Mouse (Mus musculus): ENCODE measurements around the gene Olfr571. TPM values are rescaled to one million over a fixed set of nuclear protein-coding genes. Genes with fewer than 3 reads are reported as not detected.

Olfr571 gene
- total and polyA plus RNA-seq, 2 experiments = not detected

- TF ChIP-seq POLR2A (IDR thresholded peaks at IDR 0.05; ENCODE audit: extremely low read depth, insufficient read depth, low read length) = no peak
- TF ChIP-seq CTCF (IDR thresholded peaks at IDR 0.05; ENCODE audit: low read depth, low read length) = no peak
- no peak for DNase-seq (ENCODE audit: extremely low read depth, low read depth, low spot score)
- Histone ChIP-seq H3K79me2 (ENCODE audit: control insufficient read depth, insufficient read depth, low read length) (no peaks in the 10 kb centered on the region), H3K9ac (ENCODE audit: low read depth, low read length) (no peak overlapping the region), H3K36me3 (ENCODE audit: control insufficient read depth, insufficient read depth, low read length) (no peaks in the 10 kb centered on the region), H3K4me1 (ENCODE audit: control insufficient read depth, insufficient read depth, low read length) (no peaks in the 10 kb centered on the region), H3K27ac (replicated peaks; ENCODE audit: insufficient read depth, low read depth, low read length) (no peak overlapping the region), H3K4me3 (ENCODE audit: insufficient read depth, low read depth, low read length) (no peak overlapping the region), H3K27me3 (ENCODE audit: control insufficient read depth, insufficient read depth, low read length) (no peaks in the 10 kb centered on the region)
- 82% methylated on average over 1 of the region's 1 CpGs for WGBS
These were observed 26.1 kb upstream of the Olfr571 start for GRCm38 (mm10) chr7:102943417-102943816.

DNA sequence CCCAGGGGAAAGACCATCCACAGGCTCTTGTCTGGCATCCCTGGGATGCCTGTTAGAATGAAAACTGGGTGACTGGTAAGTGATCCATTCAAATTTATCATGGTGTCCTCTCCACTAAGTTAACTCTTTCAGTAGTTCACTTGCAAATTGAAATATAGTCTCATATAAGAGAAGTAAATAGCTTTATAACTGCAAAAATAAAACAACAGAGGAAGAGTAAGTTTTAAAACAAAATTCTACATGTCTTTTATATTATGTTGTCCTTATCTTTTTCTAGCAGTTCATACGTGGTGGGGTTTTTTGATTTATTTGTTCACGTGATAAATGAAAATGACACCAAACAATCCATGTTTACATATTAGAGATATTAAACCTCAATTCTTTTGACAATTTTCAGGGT is 25.1 kb upstream of the Olfr571 start, which contains the start of gene Olfr573-ps1:
Gene Olfr573-ps1, minus strand, starts transcription at position 101 of the 400 bp plus-strand sequence.
- Histone ChIP-seq H3K4me1 (ENCODE audit: control insufficient read depth, insufficient read depth, low read length) (no peaks in the 10 kb centered on the region), H3K27ac (replicated peaks; ENCODE audit: insufficient read depth, low read depth, low read length) (no peak within 1 kb of the TSS), H3K9ac (ENCODE audit: low read depth, low read length) (no peak within 1 kb of the TSS), H3K36me3 (ENCODE audit: control insufficient read depth, insufficient read depth, low read length) (no peaks in the 10 kb centered on the region), H3K4me3 (ENCODE audit: insufficient read depth, low read depth, low read length) (no peak within 1 kb of the TSS), H3K27me3 (ENCODE audit: control insufficient read depth, insufficient read depth, low read length) (no peaks in the 10 kb centered on the region), H3K79me2 (ENCODE audit: control insufficient read depth, insufficient read depth, low read length) (no peaks in the 10 kb centered on the region)
- 79% methylated on average over 2 of the region's 2 CpGs for WGBS
- TF ChIP-seq CTCF (IDR thresholded peaks at IDR 0.05; ENCODE audit: low read depth, low read length) (no peak), POLR2A (IDR thresholded peaks at IDR 0.05; ENCODE audit: extremely low read depth, insufficient read depth, low read length) (no peak)
- DNase-seq (ENCODE audit: extremely low read depth, low read depth, low spot score) = no peak

- Histone ChIP-seq H3K27me3 (ENCODE audit: control insufficient read depth, insufficient read depth, low read length) (no peaks in the 10 kb centered on the region), H3K36me3 (ENCODE audit: control insufficient read depth, insufficient read depth, low read length) (no peaks in the 10 kb centered on the region), H3K27ac (replicated peaks; ENCODE audit: insufficient read depth, low read depth, low read length) (no peak overlapping the region), H3K4me1 (ENCODE audit: control insufficient read depth, insufficient read depth, low read length) (no peaks in the 10 kb centered on the region), H3K79me2 (ENCODE audit: control insufficient read depth, insufficient read depth, low read length) (no peaks in the 10 kb centered on the region), H3K9ac (ENCODE audit: low read depth, low read length) (no peak overlapping the region), H3K4me3 (ENCODE audit: insufficient read depth, low read depth, low read length) (no peak overlapping the region)
- DNase-seq (ENCODE audit: extremely low read depth, low read depth, low spot score) = no peak
- WGBS = 68% methylated on average over 3 of the region's 3 CpGs
- TF ChIP-seq POLR2A (IDR thresholded peaks at IDR 0.05; ENCODE audit: extremely low read depth, insufficient read depth, low read length) = no peak
- TF ChIP-seq CTCF (IDR thresholded peaks at IDR 0.05; ENCODE audit: low read depth, low read length) = no peak
These were observed 9.8 kb upstream of the Olfr571 start for GRCm38 (mm10) chr7:102927105-102927504.

- Histone ChIP-seq H3K4me1 (ENCODE audit: control insufficient read depth, insufficient read depth, low read length) (no peaks in the 10 kb centered on the region), H3K27ac (replicated peaks; ENCODE audit: insufficient read depth, low read depth, low read length) (no peak within 1 kb of the TSS), H3K79me2 (ENCODE audit: control insufficient read depth, insufficient read depth, low read length) (no peaks in the 10 kb centered on the region), H3K27me3 (ENCODE audit: control insufficient read depth, insufficient read depth, low read length) (no peaks in the 10 kb centered on the region), H3K9ac (ENCODE audit: low read depth, low read length) (no peak within 1 kb of the TSS), H3K4me3 (ENCODE audit: insufficient read depth, low read depth, low read length) (no peak within 1 kb of the TSS), H3K36me3 (ENCODE audit: control insufficient read depth, insufficient read depth, low read length) (no peaks in the 10 kb centered on the region)
- 50% methylated on average over 1 of the region's 1 CpGs for WGBS
- no peak for DNase-seq (ENCODE audit: extremely low read depth, low read depth, low spot score)
- TF ChIP-seq POLR2A (IDR thresholded peaks at IDR 0.05; ENCODE audit: extremely low read depth, insufficient read depth, low read length) (no peak), CTCF (IDR thresholded peaks at IDR 0.05; ENCODE audit: low read depth, low read length) (no peak)
These were observed 6.8 kb upstream of the Olfr571 start, which contains the start of gene Olfr572 for GRCm38 (mm10) chr7:102924109-102924508. Gene Olfr572 (plus strand): TSS chr7:102924409.

GRCm38 (mm10) chr7:102919632-102920031 is 2.3 kb upstream of the Olfr571 start:
- peak; percentile 60 for DNase-seq (ENCODE audit: extremely low read depth, low read depth, low spot score)
- H3K4me3 ChIP-seq (ENCODE audit: insufficient read depth, low read depth, low read length) = no peak overlapping the region
- H3K4me1 ChIP-seq (ENCODE audit: control insufficient read depth, insufficient read depth, low read length) = no peaks in the 10 kb centered on the region
- H3K9ac ChIP-seq (ENCODE audit: low read depth, low read length) = no peak overlapping the region
- 0% methylated on average over 1 of the region's 1 CpGs for WGBS
- no peaks in the 10 kb centered on the region for H3K79me2 ChIP-seq (ENCODE audit: control insufficient read depth, insufficient read depth, low read length)
- no peaks in the 10 kb centered on the region for H3K36me3 ChIP-seq (ENCODE audit: control insufficient read depth, insufficient read depth, low read length)
- no peak overlapping the region for H3K27ac ChIP-seq (replicated peaks; ENCODE audit: insufficient read depth, low read depth, low read length)
- no peak for TF ChIP-seq CTCF (IDR thresholded peaks at IDR 0.05; ENCODE audit: low read depth, low read length)
- TF ChIP-seq POLR2A (IDR thresholded peaks at IDR 0.05; ENCODE audit: extremely low read depth, insufficient read depth, low read length) = no peak
- no peaks in the 10 kb centered on the region for H3K27me3 ChIP-seq (ENCODE audit: control insufficient read depth, insufficient read depth, low read length)

DNA sequence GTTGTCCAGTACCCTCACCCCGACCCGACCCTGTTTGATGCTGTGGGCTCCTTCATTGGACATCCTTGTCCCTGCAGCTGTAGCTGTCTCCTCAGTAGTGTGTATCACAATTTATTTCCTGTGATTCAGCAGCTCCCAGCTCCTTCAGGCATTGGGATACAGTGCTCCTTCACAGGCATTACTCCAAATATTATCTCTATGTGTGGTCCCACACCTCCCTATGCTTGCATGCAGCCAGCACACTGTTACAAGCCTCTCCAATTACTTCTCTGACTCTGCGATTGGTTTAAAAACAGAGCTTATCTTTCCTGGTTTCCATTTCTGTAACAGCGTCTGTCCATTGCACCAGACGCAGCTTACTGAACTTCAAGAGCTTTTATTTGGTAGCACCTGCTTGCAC is 931 bp downstream of the Olfr571 start:
- DNase-seq (ENCODE audit: extremely low read depth, low read depth, low spot score) = no peak
- Histone ChIP-seq H3K27ac (replicated peaks; ENCODE audit: insufficient read depth, low read depth, low read length) (no peak overlapping the region), H3K79me2 (ENCODE audit: control insufficient read depth, insufficient read depth, low read length) (no peaks in the 10 kb centered on the region), H3K27me3 (ENCODE audit: control insufficient read depth, insufficient read depth, low read length) (no peaks in the 10 kb centered on the region), H3K36me3 (ENCODE audit: control insufficient read depth, insufficient read depth, low read length) (no peaks in the 10 kb centered on the region), H3K9ac (ENCODE audit: low read depth, low read length) (no peak overlapping the region), H3K4me1 (ENCODE audit: control insufficient read depth, insufficient read depth, low read length) (no peaks in the 10 kb centered on the region), H3K4me3 (ENCODE audit: insufficient read depth, low read depth, low read length) (no peak overlapping the region)
- TF ChIP-seq POLR2A (IDR thresholded peaks at IDR 0.05; ENCODE audit: extremely low read depth, insufficient read depth, low read length) (no peak), CTCF (IDR thresholded peaks at IDR 0.05; ENCODE audit: low read depth, low read length) (no peak)
- 55% methylated on average over 5 of the region's 5 CpGs for WGBS
